Mouse (Mus musculus) cerebellum, adult 2 months (tissue): Measurements from ENCODE around the gene A730015C16Rik. TPM values are rescaled to one million over a fixed set of nuclear protein-coding genes. Genes with fewer than 3 reads are reported as not detected.

Experiments
- DNase-seq, 2 experiments: peaks; one replicate each; pipeline ENCODE4 v3.0.0; 2021
- H3K27ac ChIP-seq: fragments of 200-500 bp; 2 replicates; pipeline ENCODE4 v1.5.1; 2012; ENCODE audit warnings: low read length, control low read depth, inconsistent platforms; ENCODE audit not compliant: insufficient read depth
- H3K27me3 ChIP-seq: fragments of 200-500 bp; 2 replicates; pipeline ENCODE4 v1.6.1; 2012; ENCODE audit warnings: inconsistent platforms, mild to moderate bottlenecking, low read length, moderate library complexity; ENCODE audit not compliant: control insufficient read depth, insufficient read depth
- H3K4me1 ChIP-seq: fragments of 200-500 bp; 2 replicates; pipeline ENCODE4 v1.6.1; 2011; ENCODE audit warnings: low read length; ENCODE audit not compliant: control insufficient read depth, insufficient read depth
- H3K4me3 ChIP-seq: fragments of 200-500 bp; replicated peaks from 2 replicates; pipeline ENCODE3; 2011; ENCODE audit warnings: mild to moderate bottlenecking, low read depth, low read length, control low read depth; ENCODE audit not compliant: insufficient read depth
- CTCF ChIP-seq: fragments of 200-500 bp; IDR thresholded peaks from 2 replicates; pipeline ENCODE4 v1.5.1; 2011; ENCODE audit warnings: low read depth, mild to moderate bottlenecking, control low read depth, low read length, moderate library complexity, borderline replicate concordance; ENCODE audit not compliant: insufficient read depth
- POLR2A ChIP-seq: fragments of 200-500 bp; IDR thresholded peaks from 2 replicates; pipeline ENCODE4 v1.6.1; 2011; ENCODE audit warnings: low read length, control low read depth, borderline replicate concordance; ENCODE audit not compliant: insufficient read depth
- WGBS: fragments of 180-500 bp; shearing (Covaris S2); methylation state at CpG from one replicate; pipeline ENCODE4 v1.1.7; 2018; 5-methylcytosine and 5-hydroxymethylcytosine counted together
- polyA plus RNA-seq: library from polyadenylated mRNA; depleted of rRNA; stranded (reverse); fragments of >200 nt; gene quantifications from 2 replicates; pipeline ENCODE4 v1.2.3, GENCODE M21; 2012

A730015C16Rik gene
- polyA plus RNA-seq, 1 experiment: not detected

DNA sequence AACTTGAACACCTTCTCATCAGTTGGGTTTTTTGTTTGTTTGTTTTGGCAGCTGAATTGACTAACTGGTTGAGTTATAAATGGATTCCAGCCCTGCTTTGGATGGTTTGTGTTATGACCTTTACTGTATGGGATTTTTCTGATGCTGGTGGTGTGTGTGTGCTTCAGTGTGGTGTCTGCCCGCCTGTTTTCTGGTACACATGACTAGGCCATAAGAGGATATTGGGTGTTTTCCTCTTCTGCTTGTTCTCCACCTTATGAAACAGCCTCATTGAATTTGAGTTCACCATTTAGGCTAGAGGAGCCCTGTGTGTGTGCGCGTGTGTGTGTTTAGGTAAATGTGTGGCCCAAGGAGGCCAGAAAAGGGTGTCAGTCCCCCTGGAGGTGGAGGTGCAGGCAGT lies 12.9 kb downstream of the A730015C16Rik start:
- TF ChIP-seq POLR2A (no peak), CTCF (no peak)
- Histone ChIP-seq H3K4me3 (peak overlapping the region; percentile 92), H3K27ac (no peak overlapping the region), H3K27me3 (no peaks in the 10 kb centered on the region), H3K4me1 (peaks cover 8% of the 10 kb centered on the region; the same call in 1 of the 2 replicates)
- DNase-seq: no peak
- WGBS: 50% methylated on average over 3 of the region's 3 CpGs

DNA sequence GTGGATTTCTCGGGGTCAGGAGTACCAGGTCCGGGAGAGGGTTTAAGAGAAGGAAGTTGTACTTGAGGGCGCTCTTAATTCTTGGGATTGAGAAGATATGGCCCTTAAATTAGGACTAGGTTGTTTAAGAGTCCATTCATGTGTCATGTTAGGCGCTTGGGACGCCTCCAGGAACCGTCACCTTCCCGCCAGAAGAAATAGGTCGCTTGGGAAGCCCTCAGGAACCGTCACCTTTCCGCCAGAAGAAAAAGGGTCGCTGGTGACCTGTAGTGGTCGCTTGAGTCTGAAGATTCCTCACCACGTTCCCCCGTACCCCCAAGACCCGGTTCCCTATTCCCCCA lies 13.5 kb downstream of the A730015C16Rik start:
- WGBS: 3% methylated on average over 15 of the region's 15 CpGs
- peak overlapping the region; percentile 65; the same call in 1 of the 2 replicates for H3K27ac ChIP-seq

DNA sequence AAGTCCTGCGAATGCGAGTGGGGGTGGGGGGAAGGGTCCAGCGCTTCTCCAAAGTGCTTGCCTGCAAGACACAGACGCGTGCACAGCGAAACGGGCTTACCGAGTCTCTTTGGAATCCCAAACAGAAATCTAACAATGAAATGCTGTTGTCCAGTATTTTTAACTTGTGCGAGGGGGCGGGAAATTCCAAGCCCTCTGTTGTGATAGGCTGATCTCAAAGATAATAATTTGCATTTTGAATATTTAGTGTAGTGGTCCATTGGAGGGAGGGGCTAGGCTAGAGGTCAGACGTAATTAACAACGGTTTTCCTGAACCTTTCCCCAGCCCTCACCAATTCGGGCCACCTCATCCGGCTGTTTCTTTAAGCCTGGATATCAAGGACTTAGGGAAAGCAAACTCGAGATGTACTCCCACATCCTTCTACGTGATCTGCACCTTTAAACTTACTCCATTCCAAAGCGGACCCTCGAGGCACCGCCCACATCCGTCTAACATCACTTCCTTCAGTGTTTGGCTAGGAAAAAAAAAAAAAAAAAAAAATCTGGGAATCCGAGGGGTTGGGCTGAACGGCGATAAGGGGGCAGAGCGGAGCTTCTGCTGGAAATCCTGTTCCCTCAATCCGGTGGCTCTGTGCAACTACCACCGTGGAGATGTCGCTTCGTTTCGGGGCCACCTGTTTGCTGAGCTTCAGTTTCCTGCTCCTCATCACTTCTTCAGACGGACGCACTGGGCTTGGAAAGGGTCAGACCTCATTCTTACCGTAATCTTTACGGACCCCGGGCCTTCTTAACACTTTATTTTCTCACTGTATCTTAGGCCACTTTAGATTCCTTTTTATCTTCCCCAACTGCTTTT lies 14.1 kb downstream of the A730015C16Rik start, which contains the start of gene Txndc12:
Txndc12 (plus strand) TSS at position 487 of the 856 bp plus-strand sequence.
- Histone ChIP-seq H3K4me1 (peaks cover 6% of the 10 kb centered on the region; the same call in 1 of the 2 replicates), H3K27me3 (no peaks in the 10 kb centered on the region), H3K27ac (peak within 1 kb of the TSS; percentile 87), H3K4me3 (peak within 1 kb of the TSS; percentile 98)
- under 1% methylated on average over 34 of the region's 34 CpGs for WGBS
- peak; percentile 86 to 88 for DNase-seq
- TF ChIP-seq POLR2A (peak; percentile 51; the same call in 1 of the 2 replicates), CTCF (no peak)

More for the DNA sequence above, 13.5 kb downstream of the A730015C16Rik start:
- peaks cover 6% of the 10 kb centered on the region; the same call in 1 of the 2 replicates for H3K4me1 ChIP-seq
- peak overlapping the region; percentile 92 for H3K4me3 ChIP-seq
- DNase-seq: peak; percentile 42 to 47
- TF ChIP-seq CTCF (no peak), POLR2A (no peak)
- H3K27me3 ChIP-seq: no peaks in the 10 kb centered on the region

DNA sequence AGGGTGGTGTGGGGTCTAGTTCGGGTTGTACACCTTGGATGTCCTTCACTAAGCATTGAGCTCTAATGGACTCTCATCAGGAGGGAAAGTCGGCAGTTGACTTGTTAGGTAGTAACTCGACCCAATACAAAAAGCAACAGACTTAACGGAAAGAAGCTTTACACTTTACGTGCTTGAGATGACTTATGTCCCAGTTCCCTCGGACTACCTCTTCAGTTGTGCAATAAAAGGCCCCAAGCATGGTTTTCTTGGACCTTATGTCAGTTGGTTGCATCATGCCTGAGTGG lies 14.6 kb downstream of the A730015C16Rik start:
- peak overlapping the region; percentile 92 for H3K4me3 ChIP-seq
- TF ChIP-seq POLR2A (no peak), CTCF (no peak)
- under 1% methylated on average over 6 of the region's 6 CpGs for WGBS
- peaks cover 6% of the 10 kb centered on the region; the same call in 1 of the 2 replicates for H3K4me1 ChIP-seq
- H3K27me3 ChIP-seq: no peaks in the 10 kb centered on the region
- no peak for DNase-seq
- H3K27ac ChIP-seq: peak overlapping the region; percentile 6; the same call in 1 of the 2 replicates

DNA sequence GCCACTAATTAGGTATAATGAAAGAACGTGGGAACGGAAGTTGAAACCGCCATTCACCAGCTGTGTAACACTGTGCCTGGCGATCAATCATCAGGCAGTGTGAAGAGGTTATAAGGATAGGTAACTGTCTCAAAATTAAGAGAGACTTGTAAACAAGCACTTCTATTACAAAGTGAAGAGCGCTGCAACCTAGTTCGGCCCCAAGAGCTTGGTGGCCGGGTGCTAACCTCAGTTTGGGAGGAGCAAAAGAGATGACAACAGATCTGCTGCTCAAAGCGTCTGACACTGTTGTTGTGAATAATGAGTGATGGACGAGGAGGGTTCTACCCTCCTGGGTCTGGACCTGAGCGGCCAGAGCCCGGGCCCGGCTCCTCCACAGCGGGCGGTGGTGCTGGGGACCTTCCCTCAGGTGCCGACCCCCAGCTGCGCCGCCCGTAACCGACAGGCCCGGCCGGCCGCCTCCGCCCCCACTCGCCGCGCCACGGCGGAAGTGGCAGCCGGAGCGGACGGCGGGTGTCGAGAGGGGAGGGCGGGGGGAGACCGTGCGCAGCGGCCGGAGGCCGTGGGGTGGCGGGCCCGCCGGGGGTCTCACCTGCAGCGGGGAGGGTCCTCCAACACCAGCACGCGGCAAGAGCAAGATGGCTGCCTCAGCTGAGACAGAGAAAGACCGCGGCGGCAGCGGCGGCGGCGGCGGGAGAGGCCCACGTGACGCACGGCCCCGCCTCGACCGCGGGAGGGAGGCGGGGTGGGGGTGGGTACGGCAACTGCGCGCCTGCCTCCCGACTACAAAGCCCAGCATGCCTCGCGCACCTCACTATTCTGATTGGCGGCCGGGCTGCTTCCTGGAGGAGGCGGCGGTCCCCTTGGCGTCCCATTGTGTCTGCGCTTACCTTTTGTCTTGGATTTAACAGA lies 15.2 kb downstream of the A730015C16Rik start, which contains the start of gene Btf3l4:
Btf3l4 (minus strand) TSS at position 699 of the 912 bp plus-strand sequence.
- Histone ChIP-seq H3K4me1 (peaks cover 3% of the 10 kb centered on the region; the same call in 1 of the 2 replicates), H3K27ac (peak within 1 kb of the TSS; percentile 87), H3K4me3 (peak within 1 kb of the TSS; percentile 98), H3K27me3 (no peaks in the 10 kb centered on the region)
- DNase-seq: peak; percentile 91 to 93
- WGBS: under 1% methylated on average over 70 of the region's 73 CpGs
- TF ChIP-seq CTCF (no peak), POLR2A (peak; percentile 75)

DNA sequence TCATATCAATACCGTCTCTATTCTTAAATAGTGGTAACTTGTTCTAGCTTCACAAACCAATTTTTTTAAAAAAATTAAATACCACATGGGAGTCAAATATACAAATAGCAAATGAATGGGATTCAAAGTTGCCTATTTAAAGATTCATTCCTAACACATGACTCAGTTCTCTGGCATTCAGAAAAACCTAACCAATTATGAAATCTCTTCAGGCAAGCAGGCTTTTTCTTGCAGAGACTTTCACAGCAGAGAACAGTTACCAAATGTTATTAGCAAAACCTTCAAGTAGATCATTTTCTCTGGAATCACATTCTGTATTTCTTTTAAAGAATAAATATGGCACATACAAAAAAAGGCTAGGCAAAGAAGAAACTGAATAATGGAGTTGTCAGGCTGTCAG lies 17.7 kb downstream of the A730015C16Rik start:
- no peaks in the 10 kb centered on the region for H3K27me3 ChIP-seq
- TF ChIP-seq CTCF: no peak
- TF ChIP-seq POLR2A: no peak
- no peak for DNase-seq
- H3K4me3 ChIP-seq: no peak overlapping the region
- 79% methylated on average over 1 of the region's 1 CpGs for WGBS
- no peak overlapping the region for H3K27ac ChIP-seq
- H3K4me1 ChIP-seq: peaks cover 2% of the 10 kb centered on the region; the same call in 1 of the 2 replicates

DNA sequence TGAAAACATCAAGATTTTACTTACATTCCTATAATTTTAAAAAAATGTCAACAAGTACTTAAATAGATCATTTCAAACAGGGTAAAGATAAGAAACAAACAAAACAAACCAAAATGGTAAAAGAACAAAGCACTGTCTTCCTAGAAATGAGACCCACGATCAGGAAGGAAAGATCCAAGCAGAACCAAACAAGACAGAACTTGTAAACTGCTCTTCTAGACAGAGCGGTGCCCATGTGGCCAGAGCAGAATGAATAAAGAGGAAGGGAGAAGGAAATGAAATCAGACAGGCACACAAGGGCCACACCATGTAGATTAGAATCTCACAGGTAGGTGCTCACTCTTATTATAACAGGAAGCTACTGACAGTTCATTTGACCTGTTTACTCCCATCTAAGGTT lies 21.8 kb downstream of the A730015C16Rik start:
- Histone ChIP-seq H3K27ac (no peak overlapping the region), H3K4me3 (no peak overlapping the region), H3K4me1 (peaks cover 4% of the 10 kb centered on the region; the same call in 1 of the 2 replicates), H3K27me3 (no peaks in the 10 kb centered on the region)
- no peak for DNase-seq
- WGBS: 91% methylated on average over 2 of the region's 2 CpGs
- no peak for TF ChIP-seq POLR2A
- no peak for TF ChIP-seq CTCF

DNA sequence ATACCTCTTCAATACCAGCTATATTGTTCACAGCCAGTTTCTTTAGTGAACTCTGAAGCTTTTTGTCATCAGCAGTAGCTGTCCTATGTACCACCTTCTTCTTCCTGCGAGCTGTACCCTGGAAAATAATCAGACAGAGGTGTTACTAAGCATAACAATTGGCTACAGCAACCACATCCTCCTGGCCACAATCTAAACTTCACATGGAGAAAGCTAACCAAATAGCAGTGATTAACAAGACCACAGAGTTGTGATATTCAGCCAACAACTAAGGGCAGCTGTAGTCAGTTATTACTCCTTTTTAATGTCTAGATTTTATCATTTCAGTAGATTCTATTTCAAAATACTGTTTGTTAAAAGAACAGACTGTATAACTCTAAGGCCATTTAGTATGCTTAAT lies 22.3 kb downstream of the A730015C16Rik start:
- WGBS: 94% methylated on average over 1 of the region's 1 CpGs
- H3K27ac ChIP-seq: no peak overlapping the region
- H3K4me1 ChIP-seq: peaks cover 4% of the 10 kb centered on the region; the same call in 1 of the 2 replicates
- no peak for TF ChIP-seq POLR2A
- TF ChIP-seq CTCF: no peak
- H3K4me3 ChIP-seq: no peak overlapping the region
- no peak for DNase-seq
- no peaks in the 10 kb centered on the region for H3K27me3 ChIP-seq
